Mouse (Mus musculus): Measurements from ENCODE around the gene Ifnar1.

Gene Ifnar1

DNA sequence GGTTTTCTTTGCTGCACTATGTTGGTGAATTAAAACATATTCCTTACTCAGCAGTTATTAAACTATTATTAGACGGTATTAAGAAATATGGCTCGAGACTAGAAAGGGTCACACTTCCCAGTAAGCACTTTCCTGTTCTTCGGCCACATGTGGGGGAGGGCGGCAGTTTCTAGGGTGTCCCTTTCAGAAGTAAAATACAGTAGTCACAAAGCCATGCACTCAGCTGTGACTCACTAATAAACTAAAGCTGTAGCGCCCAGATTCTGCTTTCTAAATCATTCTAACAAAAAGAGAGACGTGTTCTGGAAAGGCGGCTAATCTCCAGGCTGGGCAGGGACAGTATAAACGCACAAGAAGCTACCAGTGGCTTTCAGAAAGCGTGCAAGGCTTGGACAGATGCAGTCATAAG lies 23.3 kb upstream of the Ifnar1 start:
- DNase-seq: no peak

DNA sequence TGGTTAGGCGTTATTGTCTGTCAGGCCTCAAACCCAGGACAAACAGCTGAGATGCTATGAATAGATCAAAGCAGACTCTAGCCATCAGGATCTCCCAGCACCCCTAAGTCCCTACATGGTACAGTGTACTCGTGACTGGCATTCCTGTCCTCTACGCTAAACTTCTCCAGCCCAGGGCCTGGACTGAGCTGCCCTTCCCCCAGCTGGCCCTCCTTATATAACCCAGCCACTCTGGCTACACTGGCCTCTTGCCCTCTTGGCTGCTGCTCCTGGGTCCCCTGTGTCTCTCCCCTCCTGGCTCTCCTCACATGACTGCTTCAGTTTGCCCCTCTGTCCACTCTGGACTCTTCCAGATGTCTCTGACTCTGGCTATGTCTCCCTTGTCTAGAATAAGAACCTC lies 22.4 kb upstream of the Ifnar1 start:
- no peak for DNase-seq

DNA sequence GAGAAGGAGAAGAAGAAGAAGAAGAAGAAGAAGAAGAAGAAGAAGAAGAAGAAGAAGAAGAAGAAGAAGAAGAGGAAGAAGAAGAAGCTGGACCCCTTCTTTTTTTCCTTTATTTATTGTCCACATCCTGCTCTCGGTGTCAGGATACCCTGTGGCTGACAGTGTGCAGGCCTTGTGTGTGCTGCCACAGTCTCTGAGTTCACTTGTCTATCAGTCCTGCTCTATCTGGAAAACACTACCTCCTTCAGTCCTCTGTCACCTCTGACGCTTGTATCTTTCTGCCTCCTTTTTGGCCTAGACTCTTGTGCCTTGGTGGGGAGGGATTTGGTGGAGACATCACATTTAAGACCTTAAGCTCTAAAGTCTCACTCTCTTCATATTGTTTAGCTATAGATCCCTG lies 21.6 kb upstream of the Ifnar1 start:
- no peak for DNase-seq

DNA sequence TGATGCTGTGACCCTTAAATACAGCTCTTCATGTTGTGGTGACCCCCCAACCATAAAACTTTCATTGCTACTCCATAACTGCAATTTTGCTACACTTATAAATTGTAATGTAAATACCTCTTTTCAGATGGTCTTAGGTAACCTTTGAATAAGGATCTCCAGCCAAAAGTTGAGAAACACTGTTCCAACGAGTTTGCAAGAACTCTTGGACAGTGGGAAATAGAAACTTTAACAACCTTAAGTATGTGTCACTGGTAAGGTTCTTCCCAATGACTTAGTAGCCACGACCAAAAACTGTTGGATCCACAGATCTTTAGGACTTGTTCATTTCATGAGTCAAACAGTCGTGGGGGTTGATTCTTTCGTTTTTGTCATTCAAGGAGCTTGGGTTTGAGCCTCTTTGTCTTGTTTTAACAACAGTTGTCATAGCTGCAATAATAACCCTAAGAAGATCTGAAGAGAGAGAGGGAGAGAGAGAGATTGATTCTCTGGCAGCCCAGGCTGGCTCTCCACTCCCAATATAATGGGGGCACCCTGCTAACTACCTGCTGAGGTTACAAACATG lies 21.1 kb upstream of the Ifnar1 start:
- DNase-seq: no peak

DNA sequence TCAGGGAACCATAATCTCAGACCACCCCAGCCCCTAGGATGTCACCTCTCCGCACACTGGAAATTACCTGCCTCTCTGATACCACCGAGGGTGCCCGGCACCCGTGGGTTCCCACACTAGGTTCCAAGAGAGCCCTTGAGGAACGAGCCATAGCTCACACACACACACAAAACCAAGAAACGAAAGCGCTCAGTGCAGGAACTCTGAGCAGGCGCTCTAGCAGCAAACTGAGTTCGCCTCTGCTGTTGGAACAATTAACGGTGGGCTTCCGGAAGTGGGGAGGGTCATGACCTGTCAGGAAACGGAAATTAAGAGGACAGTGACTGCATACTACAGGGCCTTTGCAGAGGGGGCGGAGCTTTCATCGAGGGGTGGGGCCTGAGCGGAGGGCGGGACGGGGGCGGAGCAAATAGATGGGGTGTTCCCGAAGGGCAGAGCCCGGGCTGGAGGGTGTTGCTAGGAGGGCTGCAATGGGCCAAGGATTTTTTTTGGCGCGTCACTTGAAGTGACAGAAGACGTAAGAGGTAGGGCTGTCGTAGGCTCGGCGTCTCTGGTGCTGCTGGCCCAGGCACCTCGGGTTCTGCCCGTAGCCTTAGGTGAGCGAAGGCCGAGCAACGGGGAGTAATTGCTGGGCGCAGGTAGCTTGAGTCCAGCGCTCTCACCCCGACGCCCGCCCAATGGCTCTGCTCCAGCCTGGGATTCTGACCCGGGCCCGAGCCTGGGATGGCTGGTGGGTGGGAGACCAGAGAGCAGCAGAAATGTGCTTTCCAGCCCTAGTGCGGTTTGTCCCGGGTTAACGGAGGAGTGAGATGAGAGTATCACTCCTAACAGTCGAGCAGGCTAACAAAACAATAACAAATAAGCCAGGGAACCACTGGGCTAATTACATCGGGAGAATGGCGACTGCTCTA lies 20.2 kb upstream of the Ifnar1 start:
- peak; percentile 96 for DNase-seq

DNA sequence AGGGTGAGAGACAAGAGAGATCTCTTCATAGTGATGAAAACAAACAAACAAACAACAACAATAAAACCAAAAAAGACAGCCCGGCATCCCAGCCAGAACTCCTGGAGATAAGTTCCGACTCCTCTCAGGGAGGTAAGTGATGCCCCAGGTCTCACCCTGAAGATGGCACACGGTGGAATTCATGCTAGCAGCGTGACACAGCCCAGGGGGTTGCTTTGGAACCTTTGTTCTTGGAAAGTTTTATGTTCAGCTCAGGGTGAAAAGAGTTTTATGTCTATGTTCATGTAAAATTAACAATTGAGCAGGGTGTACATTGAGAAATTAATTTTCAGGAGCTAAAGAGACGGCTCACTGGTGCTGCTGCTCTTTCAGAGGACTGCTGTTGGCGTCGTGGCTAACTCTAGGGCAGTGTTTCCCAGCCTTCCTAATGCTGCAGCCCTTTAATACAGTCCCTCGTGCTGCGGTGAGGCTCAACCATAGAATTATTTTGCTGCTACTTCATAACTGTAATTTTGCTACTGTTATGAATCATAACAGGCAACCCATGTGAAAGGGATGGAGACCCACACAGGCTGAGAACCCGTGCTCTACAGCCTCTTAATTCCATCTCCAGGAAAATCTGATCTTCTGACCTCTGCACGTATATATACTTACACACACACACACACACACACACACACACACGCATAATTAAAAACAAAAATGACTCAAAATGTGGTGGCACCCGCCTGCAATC lies 19.4 kb upstream of the Ifnar1 start:
- no peak for DNase-seq

DNA sequence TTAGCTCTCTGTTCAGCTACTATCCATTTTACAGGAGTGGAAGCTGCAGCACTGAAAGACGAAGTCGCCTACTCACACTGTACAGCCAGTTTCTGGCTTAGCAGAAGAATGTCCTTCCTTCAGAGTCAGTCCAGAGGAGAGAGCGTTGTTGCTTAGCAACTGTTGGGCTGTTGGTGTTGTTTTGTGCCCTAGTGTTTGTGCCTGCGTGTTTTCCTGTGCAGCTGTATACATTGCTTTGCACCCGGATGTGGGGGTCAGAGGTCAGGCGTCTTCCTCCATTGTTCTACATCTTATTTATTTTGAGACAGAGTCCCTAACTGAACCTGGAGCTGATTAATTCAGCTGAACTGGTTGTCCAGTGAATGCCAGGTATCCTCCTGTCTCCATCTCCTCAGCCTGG lies 18.5 kb upstream of the Ifnar1 start:
- peak; percentile 49 for DNase-seq

DNA sequence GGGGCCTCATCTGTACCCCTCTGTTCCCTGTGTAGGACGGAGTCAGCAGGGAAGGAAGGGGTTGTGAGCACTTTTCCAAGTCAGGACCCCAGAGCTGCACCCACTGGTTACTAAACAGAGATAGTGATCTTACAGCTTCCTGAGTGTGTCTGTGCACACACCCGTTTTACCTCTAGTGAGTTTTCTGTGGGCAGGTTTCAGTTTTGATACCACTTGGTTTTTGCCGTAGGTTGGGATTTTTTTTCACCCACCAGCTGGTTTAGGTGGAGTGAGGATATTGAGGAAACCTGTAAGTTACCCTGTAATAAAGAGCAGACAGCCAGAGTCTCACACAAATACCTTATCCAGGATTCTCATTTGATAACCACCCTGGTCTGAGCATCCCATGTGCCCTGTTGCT lies 14.6 kb upstream of the Ifnar1 start:
- DNase-seq: no peak

DNA sequence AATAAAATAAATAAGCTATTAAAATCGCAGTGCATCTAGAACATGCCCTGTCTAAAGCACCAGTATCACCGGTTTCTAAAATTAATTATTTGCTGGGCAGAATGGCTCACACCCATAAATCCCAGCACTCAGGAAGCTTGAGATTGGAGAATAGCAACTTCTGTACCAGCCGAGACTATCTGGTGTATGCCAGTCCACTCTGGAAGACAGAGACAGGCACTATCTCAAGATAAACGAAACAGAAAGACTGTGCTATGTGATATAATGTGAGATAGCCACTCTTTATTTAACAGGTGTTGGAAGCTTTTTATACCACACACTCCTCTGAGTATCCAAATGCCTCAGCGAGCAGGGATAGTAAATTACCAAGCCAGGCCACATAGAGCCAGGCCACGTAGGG lies 13.6 kb upstream of the Ifnar1 start:
- DNase-seq: no peak

DNA sequence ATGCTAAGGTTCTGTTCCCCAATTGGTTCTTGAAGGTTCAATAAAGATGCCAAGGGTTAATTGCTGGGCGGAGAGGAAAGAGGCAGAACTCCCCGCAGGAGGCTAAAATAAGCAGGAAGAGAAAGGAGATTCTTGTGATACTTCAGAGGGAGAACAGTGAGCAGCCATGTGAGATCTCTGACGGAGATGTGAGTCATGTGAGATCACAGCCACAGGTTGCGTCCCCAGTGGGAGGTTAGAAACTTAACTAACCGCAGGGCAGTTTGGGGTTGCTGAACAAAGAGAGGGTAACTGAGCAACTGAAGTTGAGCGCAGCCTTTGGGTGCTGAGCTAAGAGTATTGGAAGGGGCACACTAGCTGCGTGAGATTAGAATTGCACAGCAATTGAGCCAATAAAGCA lies 9.3 kb upstream of the Ifnar1 start:
- peak; percentile 35 for DNase-seq

DNA sequence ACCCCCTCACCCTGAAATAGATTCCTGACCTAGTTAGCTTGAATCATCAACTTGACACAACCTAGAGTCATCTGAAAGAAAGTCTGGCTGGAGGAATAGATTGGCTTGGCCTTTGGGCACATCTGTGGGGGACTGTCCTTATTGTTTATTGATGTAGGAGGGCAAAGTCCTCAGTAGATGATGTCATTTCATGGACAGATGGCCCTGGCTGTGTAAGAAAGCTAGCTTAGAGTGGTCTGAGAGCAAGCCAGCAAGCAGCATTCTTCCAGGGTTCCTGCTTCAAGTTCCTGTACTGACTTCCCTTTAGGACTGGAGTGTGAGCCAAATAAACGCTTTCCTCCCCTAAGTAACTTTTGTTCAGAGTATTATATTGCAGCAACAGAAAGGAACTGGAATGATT lies 7.0 kb upstream of the Ifnar1 start:
- DNase-seq: no peak

DNA sequence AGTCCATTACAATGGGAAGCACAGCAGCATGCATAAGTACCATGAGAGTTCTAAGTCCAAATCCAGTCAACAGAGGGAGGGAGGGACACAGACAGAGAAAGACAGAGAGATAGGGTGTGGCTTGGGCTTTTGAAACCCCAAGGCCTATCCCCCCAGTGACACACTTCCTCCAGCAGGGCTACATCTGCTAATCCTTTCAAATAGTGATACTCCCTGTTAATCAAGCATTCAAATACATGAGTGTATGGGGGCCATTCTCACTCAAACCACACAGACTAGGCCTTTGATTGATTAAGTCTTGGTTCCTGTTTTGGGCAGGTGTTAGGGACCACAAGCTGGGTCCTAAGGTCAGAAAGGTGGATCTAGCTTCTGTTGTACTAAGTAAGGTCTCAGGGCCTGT lies 4.5 kb upstream of the Ifnar1 start:
- no peak for DNase-seq

DNA sequence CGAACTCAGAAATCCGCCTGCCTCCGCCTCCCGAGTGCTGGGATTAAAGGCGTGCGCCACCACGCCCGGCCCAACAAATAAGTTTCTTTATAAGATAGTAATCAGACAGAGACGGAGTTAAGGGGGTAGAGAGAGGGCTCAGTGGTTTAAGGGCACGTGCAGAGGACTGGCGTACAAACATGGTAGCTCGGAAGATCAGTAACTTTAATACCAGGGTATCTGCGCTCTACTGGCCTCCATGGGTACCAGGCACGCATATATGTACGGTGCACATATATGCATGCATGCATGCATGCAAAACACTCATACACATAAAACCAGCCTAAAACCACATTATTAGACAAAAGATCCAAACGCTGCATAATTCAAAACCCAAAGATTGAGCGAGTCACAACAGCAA lies 651 bp upstream of the Ifnar1 start:
- DNase-seq: peak; percentile 30

DNA sequence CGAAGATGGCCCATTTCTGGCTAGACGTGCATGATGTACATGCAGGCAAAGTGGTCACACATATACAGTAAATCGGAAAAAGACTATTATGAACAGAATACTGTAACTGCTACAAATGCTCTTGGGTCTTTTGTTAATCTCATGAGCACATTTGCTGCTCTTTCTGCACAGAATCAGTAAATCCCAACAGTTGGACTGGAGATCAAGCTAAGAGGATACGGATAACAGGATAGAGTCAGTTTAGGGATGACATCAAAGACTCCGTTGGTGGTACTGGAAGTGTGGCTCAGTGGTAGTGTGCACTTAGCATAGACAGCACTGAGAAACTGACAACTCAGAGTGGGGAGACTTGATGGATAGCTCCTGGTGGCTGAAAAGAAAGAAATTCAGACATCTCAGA lies 803 bp downstream of the Ifnar1 start:
- DNase-seq: no peak

DNA sequence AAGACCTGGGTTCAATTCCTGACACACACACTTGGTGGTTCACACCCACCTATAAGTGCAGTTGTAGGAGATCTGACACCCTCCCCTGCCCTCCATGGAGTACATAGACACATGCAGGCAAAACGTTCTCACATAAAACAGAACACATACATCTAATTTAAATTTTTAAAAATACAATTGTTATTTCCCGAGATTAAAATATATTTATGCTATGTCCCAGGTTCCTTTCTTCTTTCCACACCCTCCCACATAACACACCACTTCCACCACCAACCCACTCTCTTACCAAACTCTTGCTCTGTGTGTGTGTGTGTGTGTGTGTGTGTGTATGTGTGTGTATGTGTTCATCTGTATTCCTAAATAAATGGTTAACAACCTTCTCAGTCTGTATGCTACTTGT lies 3.0 kb downstream of the Ifnar1 start:
- no peak for DNase-seq

DNA sequence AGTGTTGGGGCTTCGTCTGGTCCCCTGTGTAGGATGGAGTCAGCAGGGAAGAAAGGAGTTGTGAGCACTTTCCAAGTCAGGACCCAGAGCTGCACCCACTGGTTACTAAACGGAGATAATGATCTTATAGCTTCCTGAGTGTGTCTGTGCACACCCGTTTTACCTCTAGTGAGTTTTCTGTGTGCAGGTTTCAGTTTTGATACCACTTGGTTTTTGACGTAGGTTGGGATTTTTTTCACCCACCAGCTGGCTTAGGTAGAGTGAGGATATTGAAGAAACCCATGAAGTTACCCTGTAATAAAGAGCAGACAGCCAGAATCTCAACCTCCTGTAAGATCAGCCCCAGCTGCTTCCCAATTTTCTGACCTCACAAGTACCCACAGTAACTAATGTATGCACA lies 5.9 kb downstream of the Ifnar1 start:
- DNase-seq: no peak

DNA sequence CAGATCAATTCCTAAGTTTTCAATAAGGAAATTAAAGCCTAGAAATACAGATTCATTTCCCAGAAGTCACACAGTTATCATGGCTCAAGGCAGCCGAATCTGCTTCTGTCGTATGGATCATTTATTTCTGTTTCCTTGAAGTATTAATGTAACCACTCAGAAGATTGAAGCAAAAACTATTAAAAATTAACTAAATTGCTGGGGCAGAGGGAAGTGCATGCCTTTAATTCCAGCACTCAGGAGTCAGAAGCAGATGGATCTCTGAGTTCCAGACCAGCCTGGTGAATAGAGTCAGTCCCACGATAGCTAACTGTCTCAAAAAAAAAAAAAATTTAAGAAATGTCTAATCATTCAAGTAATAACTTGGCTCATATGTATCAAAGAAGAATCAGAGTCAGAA lies 6.4 kb downstream of the Ifnar1 start:
- DNase-seq: no peak

DNA sequence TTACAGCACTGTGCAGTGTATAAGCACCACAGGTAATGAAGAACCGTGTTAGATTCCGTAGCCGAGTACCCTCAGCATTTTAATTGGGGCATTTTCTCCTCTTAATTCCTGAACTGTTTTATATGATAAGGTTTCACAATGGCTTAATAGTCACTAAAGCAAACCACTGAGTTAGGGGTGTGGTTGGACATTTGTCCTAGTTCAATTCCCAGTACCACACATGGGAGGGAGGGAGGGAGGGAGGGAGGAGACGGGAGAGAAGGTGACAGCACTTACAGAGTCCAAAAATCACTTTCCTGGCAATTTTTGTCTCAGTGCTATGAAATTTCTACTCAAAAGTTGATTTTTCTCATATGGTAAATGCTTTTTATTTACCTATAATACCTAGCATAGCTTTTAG lies 10.5 kb downstream of the Ifnar1 start:
- DNase-seq: no peak

DNA sequence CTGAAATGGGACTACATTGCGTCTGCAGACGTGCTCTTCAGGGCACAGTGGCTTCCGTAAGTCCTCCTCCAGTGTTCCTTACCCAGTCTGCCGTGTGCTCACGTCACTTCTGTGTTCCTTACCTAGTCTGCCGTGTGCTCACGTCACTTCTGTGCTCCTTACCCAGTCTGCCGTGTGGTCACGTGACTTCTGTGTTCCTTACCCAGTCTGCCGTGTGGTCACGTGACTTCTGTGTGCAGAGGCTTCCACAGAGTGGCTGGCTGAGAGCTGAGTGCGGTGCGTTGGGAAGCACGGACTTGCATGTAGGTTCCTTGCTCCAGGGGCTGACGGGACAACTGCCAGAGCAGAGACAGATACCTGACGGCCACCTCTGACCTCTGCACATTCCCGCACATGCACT lies 11.2 kb downstream of the Ifnar1 start:
- no peak for DNase-seq

DNA sequence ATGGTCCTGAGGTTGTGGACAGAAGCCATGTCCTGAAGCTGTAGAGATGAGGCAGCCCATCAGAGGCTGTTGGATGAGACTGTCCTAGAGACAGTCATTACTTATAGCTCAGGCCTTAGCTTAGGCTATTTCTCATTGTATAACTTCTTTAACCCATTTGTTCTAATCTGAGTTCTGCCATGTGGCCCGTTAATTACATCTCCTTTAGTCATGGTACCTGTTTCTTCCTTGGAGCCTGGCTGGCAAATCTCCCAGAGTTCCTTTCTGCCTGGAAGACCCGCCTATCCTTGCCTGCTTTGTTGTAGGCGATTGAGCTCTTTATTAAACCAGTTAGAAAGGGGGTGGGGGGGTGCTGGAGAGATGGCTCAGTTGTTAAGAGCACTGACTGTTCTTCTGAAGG lies 11.7 kb downstream of the Ifnar1 start:
- DNase-seq: no peak

DNA sequence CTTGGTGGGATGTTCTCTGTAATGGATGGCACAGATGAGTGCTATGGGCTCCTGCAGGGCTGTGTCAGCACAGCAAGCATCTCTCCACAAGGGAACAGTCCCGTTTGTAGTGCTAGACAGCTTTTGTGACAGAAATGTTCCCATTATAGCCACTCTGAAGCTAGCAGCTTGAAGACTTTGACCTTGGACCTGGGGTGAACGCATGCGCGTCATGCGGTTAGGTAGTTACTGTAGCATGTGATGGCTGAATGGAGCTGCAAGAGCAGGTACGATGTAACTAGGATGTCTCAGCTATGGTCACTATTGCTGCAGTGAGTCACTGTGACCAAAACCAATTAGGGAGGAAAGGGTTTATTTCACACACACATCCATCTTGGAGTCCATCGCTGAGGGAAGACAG lies 13.0 kb downstream of the Ifnar1 start:
- no peak for DNase-seq

DNA sequence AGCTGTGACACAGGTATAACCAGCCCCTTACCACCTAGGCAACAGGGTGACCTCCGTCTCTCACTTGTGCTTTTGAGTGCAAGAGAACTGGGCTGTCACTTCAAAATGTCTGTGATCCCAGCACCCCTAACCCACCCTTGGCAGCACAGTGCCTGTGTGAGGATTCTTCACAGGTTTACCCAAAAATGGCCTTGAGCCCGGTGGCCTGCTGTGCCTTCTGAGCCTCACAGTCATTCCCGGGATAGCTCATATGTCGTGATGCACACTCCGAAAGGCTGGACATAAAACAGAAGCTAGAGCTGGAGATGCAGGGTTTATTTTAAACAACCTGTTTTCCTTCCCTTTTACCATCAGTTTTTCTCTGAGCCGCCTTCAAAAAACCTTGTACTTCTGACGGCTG lies 19.7 kb downstream of the Ifnar1 start:
- DNase-seq: no peak

DNA sequence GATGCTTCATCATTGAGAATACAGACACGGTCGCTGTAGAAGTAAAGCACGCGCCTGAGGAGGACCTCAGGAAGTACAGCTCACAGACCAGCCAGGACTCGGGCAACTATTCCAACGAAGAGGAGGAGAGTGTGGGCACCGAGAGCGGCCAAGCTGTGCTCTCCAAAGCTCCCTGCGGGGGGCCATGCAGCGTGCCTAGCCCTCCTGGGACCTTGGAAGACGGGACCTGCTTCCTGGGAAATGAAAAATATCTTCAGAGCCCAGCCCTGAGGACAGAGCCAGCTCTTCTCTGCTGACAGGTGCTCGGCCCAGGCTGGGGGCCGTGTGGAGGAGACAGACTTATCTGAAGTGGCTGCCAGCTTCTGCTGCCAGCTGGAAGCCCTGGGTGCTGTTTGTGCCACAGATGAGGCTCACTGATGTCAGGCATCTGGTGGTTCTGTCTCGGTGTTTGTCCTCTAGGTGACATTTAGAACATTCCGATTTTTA lies 20.1 kb downstream of the Ifnar1 start:
- DNase-seq: no peak

DNA sequence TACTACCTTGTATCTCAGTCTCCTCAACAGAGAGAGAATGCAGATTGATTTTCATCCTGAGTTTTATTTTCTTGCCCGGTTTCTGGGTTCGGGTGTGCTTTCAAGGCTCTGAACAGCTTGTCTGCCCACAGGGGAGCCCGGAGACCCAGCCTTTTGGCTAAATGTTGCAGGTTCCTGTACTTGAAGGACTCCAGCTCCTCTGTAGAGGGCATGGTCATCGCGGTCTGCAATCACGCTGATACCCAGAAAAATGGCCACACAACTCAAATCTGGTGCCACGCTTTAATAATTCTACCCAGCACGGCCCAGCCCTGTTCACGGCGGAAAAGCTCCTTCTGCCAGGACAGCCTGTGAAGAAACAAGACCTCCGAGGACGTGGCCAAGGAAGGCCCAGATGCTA lies 21.4 kb downstream of the Ifnar1 start:
- no peak for DNase-seq
